Mouse (Mus musculus): Measurements from ENCODE around the gene Thbd. TPM values are rescaled to one million over a fixed set of nuclear protein-coding genes. Genes with fewer than 3 reads are reported as not detected.

The Thbd gene
- polyA plus RNA-seq (2014; fragmentation: Nextera tagmentation; extraction: Ambion mirVana), result 53.0 and 54.1 TPM in 2 replicates

DNA sequence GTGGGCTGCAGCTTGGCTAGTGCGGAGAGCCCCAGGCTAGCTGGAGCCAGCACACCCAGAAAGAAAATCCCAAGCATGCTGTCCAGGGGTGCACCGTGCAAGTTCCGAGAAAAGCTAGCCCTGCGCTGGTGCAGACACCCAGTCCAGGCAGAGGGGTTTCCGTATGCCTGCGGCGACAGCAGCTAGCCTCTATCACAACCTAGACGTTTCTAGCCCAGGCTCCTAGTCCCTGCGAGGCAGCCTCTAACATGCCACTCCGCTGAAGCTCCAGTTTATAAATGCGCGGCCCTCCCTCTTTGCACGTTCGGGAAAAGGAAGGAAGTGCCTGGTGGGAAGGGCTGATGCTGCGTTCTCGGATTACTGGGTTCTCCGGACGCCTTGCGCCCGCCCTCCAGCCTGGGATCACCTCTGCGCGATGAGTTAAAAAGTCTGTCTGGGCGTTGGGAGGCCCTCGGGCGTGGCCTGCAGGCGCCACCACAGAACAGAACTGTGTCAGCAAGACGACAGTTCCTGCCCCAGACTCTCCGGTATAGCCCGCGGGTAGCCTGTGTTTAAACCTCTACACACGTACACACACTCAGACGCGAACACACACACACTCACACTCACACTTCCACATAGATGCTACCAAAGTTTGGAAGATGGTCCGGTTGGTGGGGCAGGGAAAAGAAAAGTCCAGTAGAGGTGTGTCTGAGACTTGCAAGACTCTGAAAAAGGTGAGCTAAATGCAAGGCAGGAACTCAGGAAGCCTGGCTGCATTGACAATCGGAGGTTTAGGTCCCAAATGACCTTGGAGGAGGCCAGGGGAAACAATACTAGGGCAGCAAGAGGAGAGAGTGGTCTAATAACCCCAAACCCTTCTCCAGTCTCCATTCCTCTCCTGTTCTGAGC, at the start of gene Thbd:
TSS of gene Thbd (minus strand) at position 319 of the 891 bp plus-strand sequence.
- Histone ChIP-seq H3K4me1 (replicated peaks; ENCODE audit: control insufficient read depth, insufficient read depth, low read length) (peaks cover 11% of the 10 kb centered on the region; the same call in 1 of the 2 replicates), H3K4me3 (ENCODE audit: low read depth, low read length) (peak within 1 kb of the TSS; percentile 45), H3K27me3 (replicated peaks; ENCODE audit: control insufficient read depth, insufficient read depth, low read length) (peaks cover 21% of the 10 kb centered on the region), H3K27ac (ENCODE audit: low read depth) (peak within 1 kb of the TSS; percentile 49), H3K36me3 (ENCODE audit: control insufficient read depth, insufficient read depth, low read length) (no peaks in the 10 kb centered on the region), H3K9me3 (ENCODE audit: control insufficient read depth, low read length) (no peaks in the 10 kb centered on the region), H3K9ac (ENCODE audit: low read length) (peak within 1 kb of the TSS; percentile 46), H3K4me2 (ENCODE audit: low read length) (peak within 1 kb of the TSS; percentile 74)
- WGBS, result 3% methylated on average over 35 of the region's 35 CpGs
- ATAC-seq (replicated peaks; ENCODE audit: low FRiP score, low TSS enrichment, low read depth) (peak; percentile 61), DNase-seq (ENCODE audit: low spot score) (no peak)

DNA sequence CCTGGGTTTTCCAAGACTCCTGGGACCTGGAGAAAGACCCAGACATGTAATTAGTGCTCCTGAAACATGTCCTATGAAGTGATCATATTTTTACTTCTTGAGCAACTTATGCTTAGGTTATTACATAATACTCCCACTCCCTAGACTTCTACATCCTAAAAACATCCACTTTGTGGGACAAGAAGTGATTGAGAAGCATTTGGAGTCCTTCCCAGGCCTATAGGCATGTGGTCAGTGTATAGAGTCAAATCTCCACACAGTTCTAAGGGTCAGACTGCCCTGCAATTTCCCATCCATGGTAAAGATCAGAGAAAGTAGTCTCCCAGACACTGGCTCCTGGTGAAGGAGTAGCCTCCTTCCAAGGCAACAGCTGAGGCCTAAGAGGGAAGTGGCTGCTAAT, 47.4 kb upstream of the Thbd start:
- Histone ChIP-seq H3K27ac (ENCODE audit: low read depth) (no peak overlapping the region), H3K4me1 (replicated peaks; ENCODE audit: control insufficient read depth, insufficient read depth, low read length) (no peaks in the 10 kb centered on the region), H3K27me3 (replicated peaks; ENCODE audit: control insufficient read depth, insufficient read depth, low read length) (no peaks in the 10 kb centered on the region), H3K4me3 (ENCODE audit: low read depth, low read length) (no peak overlapping the region), H3K9me3 (ENCODE audit: control insufficient read depth, low read length) (no peaks in the 10 kb centered on the region), H3K36me3 (ENCODE audit: control insufficient read depth, insufficient read depth, low read length) (no peaks in the 10 kb centered on the region), H3K4me2 (ENCODE audit: low read length) (no peak overlapping the region), H3K9ac (ENCODE audit: low read length) (no peak overlapping the region)
- ATAC-seq (replicated peaks; ENCODE audit: low FRiP score, low TSS enrichment, low read depth) (no peak), DNase-seq (ENCODE audit: low spot score) (no peak)

DNA sequence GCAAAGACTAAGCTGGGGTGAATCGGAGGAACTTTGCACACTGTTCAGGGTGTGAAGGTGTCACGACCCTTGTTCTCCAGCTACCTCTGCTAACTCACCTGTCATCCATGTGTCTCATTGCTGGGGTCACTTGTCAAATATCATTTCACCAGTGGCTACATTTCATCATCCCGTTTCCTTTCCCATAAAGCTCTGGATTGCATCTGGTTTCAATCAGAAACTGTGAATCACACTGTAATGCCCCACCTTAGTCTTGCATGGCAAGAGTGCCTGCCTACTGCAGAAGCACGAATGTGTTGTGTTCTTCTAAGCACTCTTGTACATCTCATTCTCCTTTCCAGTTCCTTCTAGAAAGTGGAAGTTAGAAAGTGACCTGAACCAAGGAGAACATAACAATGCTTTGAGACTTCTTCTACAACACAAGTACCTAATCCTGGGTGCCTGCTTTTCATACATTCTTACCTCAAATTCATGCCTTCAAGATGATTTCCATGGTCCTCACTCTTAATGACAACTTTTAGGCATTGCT, 46.1 kb upstream of the Thbd start:
- Histone ChIP-seq H3K4me1 (replicated peaks; ENCODE audit: control insufficient read depth, insufficient read depth, low read length) (no peaks in the 10 kb centered on the region), H3K36me3 (ENCODE audit: control insufficient read depth, insufficient read depth, low read length) (no peaks in the 10 kb centered on the region), H3K27ac (ENCODE audit: low read depth) (no peak overlapping the region), H3K27me3 (replicated peaks; ENCODE audit: control insufficient read depth, insufficient read depth, low read length) (no peaks in the 10 kb centered on the region), H3K9ac (ENCODE audit: low read length) (no peak overlapping the region), H3K4me2 (ENCODE audit: low read length) (no peak overlapping the region), H3K4me3 (ENCODE audit: low read depth, low read length) (no peak overlapping the region), H3K9me3 (ENCODE audit: control insufficient read depth, low read length) (no peaks in the 10 kb centered on the region)
- ATAC-seq (replicated peaks; ENCODE audit: low FRiP score, low TSS enrichment, low read depth) (no peak), DNase-seq (ENCODE audit: low spot score) (no peak)
- 85% methylated on average over 4 of the region's 4 CpGs for WGBS

DNA sequence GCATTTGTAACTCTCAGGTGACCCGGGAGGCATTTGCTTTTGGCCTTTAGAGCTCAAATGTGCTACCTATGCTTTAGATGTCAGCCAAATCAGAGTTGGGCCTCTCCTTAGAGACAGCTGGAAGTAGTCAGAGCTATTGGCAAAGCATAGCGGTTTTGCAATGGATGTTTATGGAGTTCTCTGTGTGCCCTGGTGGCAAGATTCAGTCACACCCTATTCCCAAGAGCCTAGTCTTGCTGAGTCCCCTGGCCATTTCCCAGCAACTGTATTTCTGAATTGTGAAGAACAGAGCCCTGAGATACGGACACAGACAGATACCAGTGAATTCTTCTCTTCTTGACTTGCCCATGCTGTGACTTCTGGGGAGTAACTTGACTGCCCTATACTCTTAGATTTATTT, 45.1 kb upstream of the Thbd start:
- Histone ChIP-seq H3K4me3 (ENCODE audit: low read depth, low read length) (no peak overlapping the region), H3K9ac (ENCODE audit: low read length) (no peak overlapping the region), H3K27me3 (replicated peaks; ENCODE audit: control insufficient read depth, insufficient read depth, low read length) (no peaks in the 10 kb centered on the region), H3K9me3 (ENCODE audit: control insufficient read depth, low read length) (no peaks in the 10 kb centered on the region), H3K4me2 (ENCODE audit: low read length) (no peak overlapping the region), H3K36me3 (ENCODE audit: control insufficient read depth, insufficient read depth, low read length) (no peaks in the 10 kb centered on the region), H3K4me1 (replicated peaks; ENCODE audit: control insufficient read depth, insufficient read depth, low read length) (no peaks in the 10 kb centered on the region), H3K27ac (ENCODE audit: low read depth) (no peak overlapping the region)
- DNase-seq (ENCODE audit: low spot score), result no peak
- 92% methylated on average over 3 of the region's 3 CpGs for WGBS
- no peak for ATAC-seq (replicated peaks; ENCODE audit: low FRiP score, low TSS enrichment, low read depth)

DNA sequence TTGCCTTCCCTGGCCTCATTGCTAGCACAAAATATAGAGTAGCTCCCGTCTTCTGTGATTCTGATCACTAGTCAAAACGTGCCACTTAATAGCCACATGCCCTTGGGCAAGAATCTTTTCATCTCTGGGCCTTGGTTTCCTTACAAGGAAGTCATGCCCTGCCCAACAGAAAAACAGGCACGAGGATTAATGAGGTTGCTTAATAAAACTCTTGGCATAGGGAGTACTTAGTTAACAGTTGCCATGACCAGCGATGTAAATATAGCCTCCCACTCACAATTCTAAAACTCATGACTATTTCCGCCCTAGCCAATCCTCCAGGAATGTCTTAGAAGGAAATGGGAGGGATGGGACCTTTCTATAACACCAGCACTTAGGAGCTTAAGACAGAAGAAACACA, 43.5 kb upstream of the Thbd start:
- ATAC-seq (replicated peaks; ENCODE audit: low FRiP score, low TSS enrichment, low read depth) (no peak), DNase-seq (ENCODE audit: low spot score) (no peak)
- Histone ChIP-seq H3K4me2 (ENCODE audit: low read length) (no peak overlapping the region), H3K4me1 (replicated peaks; ENCODE audit: control insufficient read depth, insufficient read depth, low read length) (no peaks in the 10 kb centered on the region), H3K4me3 (ENCODE audit: low read depth, low read length) (no peak overlapping the region), H3K36me3 (ENCODE audit: control insufficient read depth, insufficient read depth, low read length) (no peaks in the 10 kb centered on the region), H3K27me3 (replicated peaks; ENCODE audit: control insufficient read depth, insufficient read depth, low read length) (no peaks in the 10 kb centered on the region), H3K27ac (ENCODE audit: low read depth) (no peak overlapping the region), H3K9ac (ENCODE audit: low read length) (no peak overlapping the region), H3K9me3 (ENCODE audit: control insufficient read depth, low read length) (no peaks in the 10 kb centered on the region)
- 70% methylated on average over 5 of the region's 5 CpGs for WGBS

DNA sequence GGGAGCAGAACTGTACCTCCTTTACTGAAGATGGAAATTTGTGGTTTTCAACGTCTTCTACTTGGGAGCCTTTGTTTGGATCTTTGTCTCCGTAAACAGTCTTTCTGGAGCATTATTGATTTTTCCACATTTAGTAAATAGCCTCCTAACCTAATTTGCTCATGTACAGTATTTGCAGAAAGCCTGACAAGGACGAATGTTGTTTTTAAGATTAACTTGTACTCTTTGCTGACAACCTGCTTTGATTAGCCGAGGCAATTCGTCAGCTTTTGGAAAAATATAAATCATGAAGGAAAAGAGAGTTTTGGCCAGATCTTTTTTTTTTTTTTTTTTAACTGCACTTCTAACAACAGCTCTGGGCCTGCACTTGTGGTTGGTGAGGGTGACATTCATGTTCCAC, 42.6 kb upstream of the Thbd start:
- no peak overlapping the region for H3K27ac ChIP-seq (ENCODE audit: low read depth)
- H3K9ac ChIP-seq (ENCODE audit: low read length), result no peak overlapping the region
- DNase-seq (ENCODE audit: low spot score), result no peak
- 69% methylated on average over 5 of the region's 5 CpGs for WGBS
- no peak for ATAC-seq (replicated peaks; ENCODE audit: low FRiP score, low TSS enrichment, low read depth)
- H3K4me3 ChIP-seq (ENCODE audit: low read depth, low read length), result no peak overlapping the region
- H3K27me3 ChIP-seq (replicated peaks; ENCODE audit: control insufficient read depth, insufficient read depth, low read length), result no peaks in the 10 kb centered on the region
- no peaks in the 10 kb centered on the region for H3K9me3 ChIP-seq (ENCODE audit: control insufficient read depth, low read length)
- H3K4me1 ChIP-seq (replicated peaks; ENCODE audit: control insufficient read depth, insufficient read depth, low read length), result no peaks in the 10 kb centered on the region
- no peaks in the 10 kb centered on the region for H3K36me3 ChIP-seq (ENCODE audit: control insufficient read depth, insufficient read depth, low read length)
- no peak overlapping the region for H3K4me2 ChIP-seq (ENCODE audit: low read length)

DNA sequence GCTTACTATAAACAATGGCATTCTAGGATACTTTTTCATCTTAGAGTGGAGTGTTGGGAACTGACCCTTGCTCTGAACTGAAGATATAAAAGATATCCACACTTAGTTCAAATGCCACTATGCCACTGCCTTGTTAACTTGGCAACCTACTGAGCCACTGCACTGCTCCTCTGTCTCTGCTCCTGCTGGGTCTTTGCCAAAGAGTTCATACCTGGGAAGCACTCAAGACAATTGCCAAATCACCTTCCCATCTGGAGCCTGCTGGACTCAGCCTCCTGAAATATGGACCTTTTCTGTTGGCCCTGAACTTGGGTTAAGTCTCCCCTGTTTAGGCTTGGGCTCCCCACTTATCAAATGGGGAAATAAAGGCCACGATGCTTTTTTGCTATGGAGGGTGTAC, 41.7 kb upstream of the Thbd start:
- Histone ChIP-seq H3K36me3 (ENCODE audit: control insufficient read depth, insufficient read depth, low read length) (no peaks in the 10 kb centered on the region), H3K4me1 (replicated peaks; ENCODE audit: control insufficient read depth, insufficient read depth, low read length) (no peaks in the 10 kb centered on the region), H3K27me3 (replicated peaks; ENCODE audit: control insufficient read depth, insufficient read depth, low read length) (no peaks in the 10 kb centered on the region), H3K27ac (ENCODE audit: low read depth) (no peak overlapping the region), H3K4me3 (ENCODE audit: low read depth, low read length) (no peak overlapping the region), H3K4me2 (ENCODE audit: low read length) (no peak overlapping the region), H3K9me3 (ENCODE audit: control insufficient read depth, low read length) (no peaks in the 10 kb centered on the region), H3K9ac (ENCODE audit: low read length) (no peak overlapping the region)
- WGBS, result 85% methylated on average over 1 of the region's 1 CpGs
- ATAC-seq (replicated peaks; ENCODE audit: low FRiP score, low TSS enrichment, low read depth), result no peak
- DNase-seq (ENCODE audit: low spot score), result no peak

DNA sequence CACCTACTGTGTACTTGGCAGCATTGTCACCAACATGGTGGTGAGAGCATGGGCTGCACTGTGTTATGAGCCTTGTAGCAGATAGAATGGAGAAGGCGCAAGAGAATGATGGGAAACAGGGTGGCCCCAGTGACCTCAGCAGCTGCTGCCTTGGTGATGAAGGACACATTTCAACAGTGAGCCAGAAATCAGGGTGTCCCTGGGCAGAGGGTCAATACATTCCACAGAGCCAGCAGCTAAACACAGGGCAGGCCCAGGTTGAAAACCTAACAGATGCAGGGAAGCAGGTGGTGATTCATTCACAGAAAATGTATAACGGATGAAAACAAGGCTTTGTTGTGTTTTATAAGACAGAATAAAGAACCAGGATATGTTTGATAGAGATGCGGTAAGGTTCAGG, 38.5 kb upstream of the Thbd start:
- no peak overlapping the region for H3K9ac ChIP-seq (ENCODE audit: low read length)
- no peaks in the 10 kb centered on the region for H3K4me1 ChIP-seq (replicated peaks; ENCODE audit: control insufficient read depth, insufficient read depth, low read length)
- H3K4me2 ChIP-seq (ENCODE audit: low read length), result no peak overlapping the region
- H3K4me3 ChIP-seq (ENCODE audit: low read depth, low read length), result no peak overlapping the region
- no peak overlapping the region for H3K27ac ChIP-seq (ENCODE audit: low read depth)
- 74% methylated on average over 3 of the region's 3 CpGs for WGBS
- no peaks in the 10 kb centered on the region for H3K36me3 ChIP-seq (ENCODE audit: control insufficient read depth, insufficient read depth, low read length)
- H3K9me3 ChIP-seq (ENCODE audit: control insufficient read depth, low read length), result no peaks in the 10 kb centered on the region
- no peaks in the 10 kb centered on the region for H3K27me3 ChIP-seq (replicated peaks; ENCODE audit: control insufficient read depth, insufficient read depth, low read length)
- no peak for DNase-seq (ENCODE audit: low spot score)
- ATAC-seq (replicated peaks; ENCODE audit: low FRiP score, low TSS enrichment, low read depth), result no peak

DNA sequence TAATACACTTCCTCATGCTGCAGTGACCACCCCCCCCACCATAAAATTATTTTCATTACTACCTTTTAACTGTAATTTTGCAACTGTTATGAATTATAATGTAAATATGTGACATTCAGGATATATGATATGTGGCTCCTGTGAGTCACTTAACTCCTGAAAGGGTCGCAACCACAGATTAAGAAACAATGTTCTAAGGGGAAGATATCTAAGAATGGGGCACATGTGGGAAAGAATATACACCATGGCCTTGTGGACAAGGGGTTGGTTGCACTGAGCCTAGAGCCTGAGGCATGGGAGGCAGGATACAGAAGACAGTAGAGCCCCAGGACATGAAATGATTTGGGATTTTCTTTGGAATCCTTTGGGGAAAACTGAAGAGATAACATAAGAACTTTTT, 37.6 kb upstream of the Thbd start:
- Histone ChIP-seq H3K27ac (ENCODE audit: low read depth) (no peak overlapping the region), H3K4me3 (ENCODE audit: low read depth, low read length) (no peak overlapping the region), H3K9ac (ENCODE audit: low read length) (no peak overlapping the region), H3K4me1 (replicated peaks; ENCODE audit: control insufficient read depth, insufficient read depth, low read length) (no peaks in the 10 kb centered on the region), H3K36me3 (ENCODE audit: control insufficient read depth, insufficient read depth, low read length) (no peaks in the 10 kb centered on the region), H3K27me3 (replicated peaks; ENCODE audit: control insufficient read depth, insufficient read depth, low read length) (no peaks in the 10 kb centered on the region), H3K9me3 (ENCODE audit: control insufficient read depth, low read length) (no peaks in the 10 kb centered on the region), H3K4me2 (ENCODE audit: low read length) (no peak overlapping the region)
- no peak for DNase-seq (ENCODE audit: low spot score)
- WGBS, result 80% methylated on average over 1 of the region's 1 CpGs
- ATAC-seq (replicated peaks; ENCODE audit: low FRiP score, low TSS enrichment, low read depth), result no peak

Data from intestine, embryonic 14.5 days (tissue).